Mouse (Mus musculus) bone marrow macrophage, adult 2 months (primary cell): ENCODE data around the gene Gm10260. TPM values are rescaled to one million over a fixed set of nuclear protein-coding genes. Genes with fewer than 3 reads are reported as not detected.

Source experiments
- H3K27ac ChIP-seq: 2 replicates; pipeline ENCODE4 v1.5.1; 2012; ENCODE audit warnings: low read depth, low read length; ENCODE audit not compliant: insufficient read depth
- H3K4me1 ChIP-seq: 2 replicates; pipeline ENCODE4 v1.6.1; 2012; ENCODE audit warnings: low read length; ENCODE audit not compliant: control insufficient read depth, insufficient read depth
- H3K4me3 ChIP-seq: 2 replicates; pipeline ENCODE4 v1.5.1; 2012; ENCODE audit warnings: mild to moderate bottlenecking, low read length, moderate library complexity; ENCODE audit not compliant: insufficient read depth
- CTCF ChIP-seq: IDR thresholded peaks from 2 replicates; pipeline ENCODE4 v1.5.1; 2012; ENCODE audit warnings: low read depth, mild to moderate bottlenecking, low read length, moderate library complexity
- POLR2A ChIP-seq: IDR thresholded peaks from 2 replicates; pipeline ENCODE4 v1.6.1; 2012; ENCODE audit warnings: mild to moderate bottlenecking, low read depth, low read length, borderline replicate concordance
- polyA plus RNA-seq: library from polyadenylated mRNA; stranded (reverse); fragments of >200 nt; gene quantifications from 2 replicates; pipeline ENCODE4 v1.2.4, GENCODE M21; 2012; ENCODE audit not compliant: missing spikeins, insufficient read depth, insufficient read length

The Gm10260 gene
- polyA plus RNA-seq, result 7.9 TPM in 1 of 2 replicates, not detected in the other

- Histone ChIP-seq H3K27ac (no peak within 1 kb of the TSS), H3K4me1 (no peaks in the 10 kb centered on the region), H3K4me3 (no peak within 1 kb of the TSS)
- TF ChIP-seq POLR2A (no peak), CTCF (no peak)
These were observed at the start of gene Gm10260 for GRCm38 (mm10) chr13:97760532-97760931. TSS of gene Gm10260 (minus strand) at chr13:97760632.

- TF ChIP-seq POLR2A (no peak), CTCF (no peak)
- Histone ChIP-seq H3K4me3 (no peak overlapping the region), H3K4me1 (no peaks in the 10 kb centered on the region), H3K27ac (no peak overlapping the region)
These were observed 49.4 kb upstream of the Gm10260 start for GRCm38 (mm10) chr13:97809828-97810227.

- Histone ChIP-seq H3K27ac (no peak overlapping the region), H3K4me1 (peaks cover 3% of the 10 kb centered on the region; the same call in 1 of the 2 replicates), H3K4me3 (no peak overlapping the region)
- TF ChIP-seq CTCF (no peak), POLR2A (no peak)
These were observed 45.5 kb upstream of the Gm10260 start for GRCm38 (mm10) chr13:97805907-97806306.

GRCm38 (mm10) chr13:97802386-97802785 lies 42.0 kb upstream of the Gm10260 start:
- Histone ChIP-seq H3K4me3 (no peak overlapping the region), H3K4me1 (peaks cover 3% of the 10 kb centered on the region; the same call in 1 of the 2 replicates), H3K27ac (no peak overlapping the region)
- TF ChIP-seq CTCF, result no peak
- TF ChIP-seq POLR2A, result no peak

GRCm38 (mm10) chr13:97797462-97797861 lies 37.0 kb upstream of the Gm10260 start:
- no peak overlapping the region for H3K27ac ChIP-seq
- H3K4me3 ChIP-seq, result no peak overlapping the region
- peaks cover 3% of the 10 kb centered on the region; the same call in 1 of the 2 replicates for H3K4me1 ChIP-seq
- TF ChIP-seq POLR2A (no peak), CTCF (no peak)

- Histone ChIP-seq H3K4me1 (no peaks in the 10 kb centered on the region), H3K4me3 (no peak overlapping the region), H3K27ac (no peak overlapping the region)
- TF ChIP-seq POLR2A, result no peak
- TF ChIP-seq CTCF, result no peak
These were observed 34.3 kb upstream of the Gm10260 start for GRCm38 (mm10) chr13:97794780-97795179.

- TF ChIP-seq POLR2A (no peak), CTCF (no peak)
- H3K27ac ChIP-seq, result no peak overlapping the region
- no peak overlapping the region for H3K4me3 ChIP-seq
- H3K4me1 ChIP-seq, result no peaks in the 10 kb centered on the region
These were observed 33.5 kb upstream of the Gm10260 start for GRCm38 (mm10) chr13:97793932-97794331.

GRCm38 (mm10) chr13:97791664-97792063 lies 31.2 kb upstream of the Gm10260 start:
- Histone ChIP-seq H3K4me1 (no peaks in the 10 kb centered on the region), H3K4me3 (no peak overlapping the region), H3K27ac (no peak overlapping the region)
- TF ChIP-seq POLR2A, result no peak
- no peak for TF ChIP-seq CTCF

- H3K27ac ChIP-seq, result no peak overlapping the region
- no peaks in the 10 kb centered on the region for H3K4me1 ChIP-seq
- TF ChIP-seq CTCF (no peak), POLR2A (no peak)
- H3K4me3 ChIP-seq, result no peak overlapping the region
These were observed 29.5 kb upstream of the Gm10260 start for GRCm38 (mm10) chr13:97789782-97790450.

GRCm38 (mm10) chr13:97785167-97785835 lies 24.9 kb upstream of the Gm10260 start:
- TF ChIP-seq CTCF (no peak), POLR2A (no peak)
- no peak overlapping the region for H3K27ac ChIP-seq
- H3K4me3 ChIP-seq, result no peak overlapping the region
- no peaks in the 10 kb centered on the region for H3K4me1 ChIP-seq

- H3K4me1 ChIP-seq, result no peaks in the 10 kb centered on the region
- H3K27ac ChIP-seq, result no peak overlapping the region
- TF ChIP-seq CTCF (no peak), POLR2A (no peak)
- no peak overlapping the region for H3K4me3 ChIP-seq
These were observed 23.2 kb upstream of the Gm10260 start for GRCm38 (mm10) chr13:97783423-97784143.
